Mouse (Mus musculus) bone marrow macrophage, adult 2 months (primary cell): ENCODE results near the gene Znfx1.

Experiments used
- CTCF ChIP-seq: IDR thresholded peaks from 2 replicates; pipeline ENCODE4 v1.5.1; 2012; ENCODE audit warnings: low read depth, mild to moderate bottlenecking, low read length, moderate library complexity
- POLR2A ChIP-seq: IDR thresholded peaks from 2 replicates; pipeline ENCODE4 v1.6.1; 2012; ENCODE audit warnings: mild to moderate bottlenecking, low read depth, low read length, borderline replicate concordance

DNA sequence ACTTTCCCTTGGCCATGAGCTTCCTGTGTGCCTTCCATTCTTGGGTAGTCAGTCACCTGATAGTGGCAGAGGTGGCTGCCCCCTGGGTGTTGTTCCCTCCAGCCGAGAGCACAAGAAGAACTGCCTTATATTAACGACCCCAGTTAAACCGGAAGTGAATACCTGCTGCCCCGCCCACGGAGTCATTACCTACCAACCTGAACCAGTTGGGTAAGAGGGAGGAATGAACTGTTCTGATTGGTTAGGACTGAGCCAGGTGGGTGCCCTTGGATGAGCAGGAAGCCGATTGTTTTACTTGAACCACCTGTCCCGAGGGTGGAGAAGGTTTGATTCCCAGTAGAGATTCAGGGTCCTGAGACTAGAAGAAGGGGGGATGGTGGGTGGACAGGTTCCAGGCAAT lies 15.7 kb upstream of the Znfx1 start:
- TF ChIP-seq CTCF = no peak
- TF ChIP-seq POLR2A = no peak
